Mouse (Mus musculus) kidney, adult 18-20 months (tissue): ENCODE results near the gene Scgb2b17.
"Not testable (repeated sequence)": the region's sequence is repeated elsewhere in the genome, so short reads cannot be mapped to it uniquely, and the experiment has no call there.

Experiments used
- DNase-seq: peaks from one replicate; pipeline ENCODE4 v3.0.0; 2021

Gene Scgb2b17

GRCm38 (mm10) chr7:33056461-33056860 is at the start of gene Scgb2b17:
Gene Scgb2b17 (minus strand): TSS chr7:33056561.
- DNase-seq, result not testable (repeated sequence)

GRCm38 (mm10) chr7:33063149-33063548 is 6.8 kb upstream of the Scgb2b17 start, which contains the start of gene Scgb1b17:
Gene Scgb1b17 (plus strand): TSS chr7:33063449.
- not testable (repeated sequence) for DNase-seq
